Mouse (Mus musculus) spleen, adult 2 months (tissue): Measurements from ENCODE around the gene Gm10320.

Experiments used
- CTCF ChIP-seq: fragments of 200-500 bp; IDR thresholded peaks from 2 replicates; pipeline ENCODE4 v1.5.1; 2011; ENCODE audit warnings: mild to moderate bottlenecking, inconsistent platforms; ENCODE audit not compliant: insufficient read depth, insufficient read length, insufficient replicate concordance; ENCODE audit errors: extremely low read depth
- POLR2A ChIP-seq: fragments of 200-500 bp; IDR thresholded peaks from 2 replicates; pipeline ENCODE4 v1.6.1; 2011; ENCODE audit warnings: low read depth, low read length, inconsistent platforms

DNA sequence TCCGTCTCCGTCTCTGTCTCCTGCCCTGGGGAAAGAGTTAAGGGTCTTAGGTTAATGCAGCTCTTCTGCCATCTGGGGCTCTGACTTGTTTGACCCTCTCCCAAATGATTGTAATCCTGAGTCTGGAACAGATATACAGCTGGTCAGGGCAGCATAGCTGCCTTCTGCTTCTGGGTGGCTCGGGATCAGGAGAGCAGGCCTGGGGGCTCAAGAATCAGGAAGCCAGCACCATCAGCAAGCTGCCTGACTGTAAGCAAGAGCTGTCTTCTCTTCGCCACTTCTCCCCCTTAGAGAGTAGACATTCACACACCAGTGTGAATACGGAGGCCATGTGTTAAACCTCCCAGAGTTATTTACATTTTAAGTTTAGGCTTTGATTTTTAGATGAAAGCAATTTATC is 25.9 kb upstream of the Gm10320 start:
- no peak for TF ChIP-seq CTCF
- TF ChIP-seq POLR2A: no peak
